Mouse (Mus musculus) liver, adult (tissue): ENCODE data around the gene H2-Ke6.

Experiments used
- GATA4 ChIP-seq: IDR thresholded peaks from 2 replicates; pipeline ENCODE4 v1.6.1; 2014; ENCODE audit warnings: mild to moderate bottlenecking, low read length; ENCODE audit not compliant: insufficient replicate concordance

Gene H2-Ke6

GRCm38 (mm10) chr17:33978631-33979031 is 49.2 kb downstream of the H2-Ke6 start:
- TF ChIP-seq GATA4: peak; percentile 68; the same call in 1 of the 2 replicates

- TF ChIP-seq GATA4: no peak
Observed at GRCm38 (mm10) chr17:33977861-33978557, 49.9 kb downstream of the H2-Ke6 start.
